Mouse (Mus musculus) cerebellum, adult 9-11 months (tissue): ENCODE results near the gene Gm28051.

Experiments
- DNase-seq: peaks from one replicate; pipeline ENCODE4 v3.0.0; 2022

The Gm28051 gene

DNA sequence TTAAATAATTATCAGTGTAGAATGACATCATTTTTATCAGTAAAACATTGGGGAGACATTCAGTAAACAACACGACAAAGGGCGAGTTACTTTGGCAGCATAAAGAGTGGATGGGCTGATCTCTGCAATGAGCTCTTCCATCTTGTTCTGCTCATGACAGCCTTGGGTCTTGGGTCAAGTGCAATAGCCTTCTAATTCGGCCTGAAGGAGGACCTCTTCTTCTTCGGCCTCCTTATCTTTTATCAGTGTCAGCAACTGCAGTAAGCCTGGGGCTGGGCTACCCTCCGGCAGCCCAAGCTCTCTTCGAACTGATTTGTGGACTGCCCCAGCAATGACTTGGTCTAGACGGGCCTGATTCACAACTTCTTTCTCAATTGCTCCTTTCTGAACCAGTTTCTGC, 15.5 kb downstream of the Gm28051 start:
- DNase-seq = no peak

- DNase-seq = no peak
These were observed 17.3 kb downstream of the Gm28051 start for GRCm38 (mm10) chr12:102740285-102740684.

DNA sequence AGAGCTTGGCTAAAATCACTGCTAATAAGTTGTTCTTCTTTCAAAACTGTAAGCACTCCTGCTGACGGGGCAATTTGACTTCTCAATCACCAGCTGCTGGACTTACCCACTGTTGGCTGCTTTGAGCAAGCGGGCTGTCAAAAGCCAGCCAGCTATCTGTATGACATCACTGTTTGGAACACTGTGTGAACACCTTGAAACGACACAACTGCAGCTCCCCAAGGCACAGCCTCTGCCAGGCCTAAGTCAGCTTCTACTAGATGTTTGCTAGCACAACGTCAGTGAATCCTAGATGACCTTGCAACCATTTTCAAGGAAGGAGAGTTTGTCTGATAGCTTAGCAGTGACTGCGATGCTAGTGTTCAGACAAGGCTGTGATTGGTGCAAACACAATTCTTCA, 18.5 kb downstream of the Gm28051 start:
- no peak for DNase-seq

- no peak for DNase-seq
These were observed 24.2 kb downstream of the Gm28051 start for GRCm38 (mm10) chr12:102733381-102733780.

DNA sequence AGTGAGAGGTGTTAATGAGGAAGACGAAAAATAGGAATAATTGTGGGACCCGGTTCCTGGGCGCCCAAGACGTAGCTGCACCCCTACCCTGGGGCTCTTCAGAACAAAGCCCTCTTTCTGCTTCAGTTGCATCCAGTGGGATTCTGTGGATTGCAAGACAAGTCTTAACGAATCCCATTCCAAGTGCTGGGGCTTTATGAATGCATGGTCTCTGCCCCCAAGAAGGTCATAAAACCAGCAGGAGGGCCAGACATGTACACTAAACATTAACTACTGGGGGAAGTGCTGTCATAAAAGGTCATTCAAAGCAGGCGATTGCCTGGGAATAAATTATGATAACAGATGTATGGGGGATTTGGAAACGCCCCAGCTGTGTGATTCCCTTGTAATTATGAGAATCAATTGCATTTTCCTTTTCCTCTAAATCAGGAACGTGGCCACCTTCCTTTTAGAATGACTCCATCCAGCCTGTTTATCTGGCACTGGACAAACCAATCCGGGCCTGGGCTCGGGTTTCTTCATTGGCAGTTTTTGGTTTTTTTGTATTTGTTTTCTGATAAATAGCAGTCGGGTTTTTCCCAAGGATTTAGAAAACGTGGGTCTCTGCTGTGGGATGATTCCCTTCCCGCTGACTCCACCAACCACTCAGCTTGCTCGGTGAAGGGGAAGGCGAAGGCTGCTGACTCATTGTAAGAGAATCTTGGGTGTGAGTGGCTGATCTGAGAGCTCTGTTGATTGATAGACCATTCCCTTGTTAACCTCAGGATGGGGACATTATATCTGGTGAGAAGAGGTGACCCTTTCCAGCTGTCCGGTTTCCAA, 26.6 kb downstream of the Gm28051 start:
- no peak for DNase-seq

DNA sequence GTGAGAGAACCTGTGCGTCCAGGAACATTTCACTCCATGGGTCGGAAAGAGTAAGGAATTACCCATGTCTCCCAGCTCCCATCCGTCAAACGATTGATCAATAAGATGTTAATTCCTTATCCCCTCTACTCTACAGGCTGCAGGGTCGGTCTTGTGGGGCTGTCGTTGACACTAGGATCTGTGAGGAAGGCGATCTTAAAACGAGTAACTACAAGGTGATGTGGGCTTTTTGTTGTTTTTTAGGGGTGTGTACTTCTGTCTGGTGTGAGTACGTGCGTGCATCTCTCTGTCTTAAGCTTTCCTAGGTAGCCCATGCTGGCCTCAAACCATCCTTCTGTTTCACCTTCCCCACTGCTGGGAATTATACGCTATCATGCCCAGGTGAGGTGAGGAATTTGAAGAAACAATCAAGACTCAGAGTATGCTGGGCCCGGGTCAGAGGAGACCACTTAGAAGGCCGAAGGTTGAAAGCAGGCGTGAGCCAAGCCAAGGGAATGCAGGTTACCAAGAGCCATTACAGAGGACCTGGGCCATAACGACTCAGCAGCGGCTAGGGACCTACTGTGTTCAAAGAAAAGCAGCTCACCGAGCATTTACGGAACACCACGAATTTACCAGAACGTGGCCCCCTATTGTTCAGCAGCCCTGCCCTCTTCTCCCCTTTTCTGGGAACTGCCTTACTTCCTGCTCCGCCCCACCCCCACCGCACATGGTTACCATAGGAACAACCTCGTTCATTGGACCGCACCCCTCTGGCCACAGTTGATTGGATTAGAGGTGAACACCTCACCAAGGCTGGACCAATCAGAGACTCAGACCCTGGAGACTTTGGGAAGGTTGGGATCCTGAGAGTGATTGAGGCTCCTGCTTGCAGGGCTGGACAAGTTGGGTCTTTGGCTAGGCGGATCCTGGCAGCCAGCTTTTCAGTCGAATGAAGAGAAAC, 27.4 kb downstream of the Gm28051 start:
- DNase-seq = peak; percentile 81

GRCm38 (mm10) chr12:102725761-102726175, 31.8 kb downstream of the Gm28051 start:
- no peak for DNase-seq

- DNase-seq = no peak
These were observed 32.4 kb downstream of the Gm28051 start for GRCm38 (mm10) chr12:102725146-102725545.

DNA sequence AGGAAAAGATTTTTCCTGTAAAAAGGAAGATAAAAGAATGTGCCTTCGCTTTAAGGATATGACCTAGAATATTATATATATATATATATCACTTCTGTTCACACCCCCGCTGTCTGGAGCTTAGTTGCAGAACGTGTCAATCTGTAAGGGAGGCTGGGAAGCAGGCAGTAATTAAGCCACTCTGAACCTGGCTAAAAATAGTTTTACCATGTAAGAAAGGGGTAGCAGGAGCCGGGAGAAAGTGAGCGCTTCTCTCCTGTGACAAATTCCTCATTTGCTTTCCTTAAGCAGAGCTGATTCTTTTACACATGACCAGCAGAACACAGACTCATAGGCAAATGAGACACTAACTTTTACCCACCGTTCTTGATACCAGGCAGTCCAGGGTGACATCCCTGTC, 33.7 kb downstream of the Gm28051 start:
- DNase-seq = no peak

DNA sequence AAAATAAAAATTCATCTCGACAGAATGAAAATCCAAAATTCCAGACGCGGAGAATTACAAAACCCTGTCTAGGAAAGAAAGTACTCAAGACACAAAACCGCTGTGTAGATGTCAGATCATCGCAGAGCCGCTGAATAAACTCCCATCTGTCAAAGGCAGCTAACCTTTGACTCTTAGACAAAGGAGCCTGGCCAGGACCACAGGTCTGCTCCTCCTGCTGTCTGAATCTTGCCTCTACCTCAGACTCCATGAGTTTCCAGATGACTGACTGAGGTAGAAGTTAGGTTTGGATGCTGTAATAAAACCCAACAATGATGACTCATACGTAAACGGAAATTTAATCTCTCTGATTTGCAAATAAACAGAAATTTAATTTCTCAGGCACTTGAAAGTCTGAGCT, 34.6 kb downstream of the Gm28051 start:
- DNase-seq = no peak

- no peak for DNase-seq
These were observed 35.1 kb downstream of the Gm28051 start for GRCm38 (mm10) chr12:102722451-102722850.

DNA sequence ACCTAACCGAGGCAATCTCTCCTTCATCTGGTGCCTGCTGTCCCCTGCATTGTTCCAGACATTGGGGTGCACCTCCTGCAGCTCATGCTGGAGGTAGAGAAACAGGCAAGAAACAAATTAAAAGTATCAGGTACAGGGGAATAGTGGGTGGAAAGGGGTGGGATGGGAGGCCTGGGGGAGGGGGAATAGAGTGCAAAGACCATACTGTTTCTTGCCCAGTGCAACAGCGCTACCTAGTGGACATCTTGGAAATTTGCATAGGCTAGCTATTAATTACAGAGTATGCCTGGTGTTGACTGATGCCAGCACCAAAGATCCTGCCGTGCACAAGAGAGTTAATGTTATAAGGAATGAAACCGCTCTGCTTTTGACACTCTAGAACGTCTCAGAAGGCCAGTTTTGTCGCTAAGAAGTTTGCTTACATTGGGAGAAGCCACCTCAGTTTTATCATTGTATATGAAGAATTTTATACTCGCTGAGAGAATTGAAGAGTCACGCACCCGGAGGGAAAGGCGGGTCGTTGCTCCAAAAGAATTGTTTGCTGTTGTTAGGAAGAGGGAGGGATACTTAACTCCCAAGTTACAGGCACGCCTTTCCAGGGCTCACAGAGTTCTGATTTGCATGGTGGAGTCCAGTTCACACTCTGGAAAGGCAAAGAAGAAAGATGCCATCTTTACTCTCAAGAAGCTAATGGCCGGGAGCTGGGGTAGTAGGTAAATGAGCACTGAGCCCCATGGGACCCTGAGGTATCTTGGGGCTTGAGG, 37.8 kb downstream of the Gm28051 start:
- DNase-seq = peak; percentile 44

DNA sequence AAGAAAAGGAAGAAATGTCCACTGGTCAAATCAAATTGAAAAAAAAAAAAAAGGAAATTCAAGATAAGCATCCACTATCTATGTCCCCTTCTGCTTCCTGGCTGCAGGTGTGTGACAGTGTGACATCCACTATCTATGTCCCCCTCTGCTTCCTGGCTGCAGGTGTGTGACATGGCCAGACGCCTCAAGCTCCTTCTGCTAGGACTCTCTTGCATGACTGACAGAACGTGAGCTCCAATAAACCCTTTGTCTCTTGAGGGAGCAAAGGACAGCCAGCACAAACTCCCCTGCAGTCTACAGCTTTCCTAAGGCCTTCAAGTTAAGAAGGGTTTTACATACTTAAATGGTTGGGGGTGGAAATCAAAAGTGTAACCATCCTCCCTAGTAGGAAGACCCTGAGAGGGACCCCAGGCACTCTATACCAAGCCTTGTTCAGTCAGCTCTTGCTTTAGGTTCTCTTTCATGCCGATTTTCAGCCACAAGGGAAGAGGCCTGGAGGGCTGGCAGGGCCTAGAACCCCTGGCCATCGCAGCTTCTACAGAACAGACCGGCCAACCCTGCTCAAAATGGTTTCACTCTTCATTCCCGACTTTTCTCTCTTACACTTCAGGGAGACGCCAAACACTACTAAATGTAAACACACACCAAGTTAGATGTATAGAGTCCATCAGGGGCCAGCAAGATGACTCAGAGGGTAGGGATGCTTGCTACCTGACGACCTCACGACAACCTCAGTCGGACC, 42.7 kb downstream of the Gm28051 start:
- DNase-seq = no peak

DNA sequence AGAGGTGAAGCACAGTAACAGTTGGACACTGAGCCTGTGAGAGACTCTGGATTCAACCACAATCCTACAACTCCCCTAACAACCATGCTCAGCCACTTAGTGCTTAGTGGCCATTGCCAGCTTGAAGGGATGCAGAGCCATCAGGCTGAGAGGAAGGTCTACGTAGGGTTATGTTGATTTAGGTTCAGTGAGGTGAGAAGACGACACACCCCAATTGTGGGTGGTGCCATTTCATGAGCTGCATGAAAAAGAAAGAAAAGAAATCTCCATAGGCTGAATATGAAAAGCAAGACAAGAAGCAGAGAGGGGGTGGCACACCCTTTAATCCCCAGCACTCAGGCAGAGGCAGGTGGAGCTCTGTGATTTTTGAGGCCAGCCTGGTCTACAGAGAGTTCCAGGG, 43.4 kb downstream of the Gm28051 start:
- no peak for DNase-seq

DNA sequence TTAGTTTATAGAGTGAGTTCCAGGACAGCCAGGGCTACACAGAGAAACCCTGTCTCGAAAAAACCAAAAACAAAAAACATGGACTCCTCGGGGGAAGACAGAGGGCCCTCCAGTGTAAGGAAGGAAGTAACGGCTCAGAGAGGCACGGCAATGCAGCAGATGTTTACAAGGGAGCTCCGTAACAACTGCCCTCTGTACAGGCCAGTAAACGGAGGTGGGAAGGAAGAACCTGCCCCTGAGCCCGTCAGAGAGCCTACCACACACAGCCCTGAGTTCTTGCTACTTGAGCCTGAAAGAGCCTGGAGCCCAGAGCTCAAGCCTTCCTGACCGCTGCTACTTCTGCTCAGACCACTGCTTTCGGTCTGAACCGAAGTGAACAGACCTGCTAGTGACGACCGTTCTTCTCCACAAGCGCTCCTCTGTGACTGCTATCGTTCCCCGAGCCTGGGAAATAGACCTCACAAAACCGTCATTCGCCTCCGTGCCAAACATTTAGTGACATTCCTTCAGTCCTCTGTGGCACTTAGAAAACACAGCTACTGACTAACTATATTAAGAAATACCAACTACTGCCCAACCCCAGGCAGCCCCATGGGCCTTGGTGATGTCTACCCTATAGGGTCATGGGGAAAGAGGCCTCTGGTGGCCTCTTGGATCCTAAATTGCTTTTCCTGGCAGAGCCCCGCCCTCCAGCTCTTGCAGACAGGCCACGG, 44.3 kb downstream of the Gm28051 start:
- DNase-seq = no peak

GRCm38 (mm10) chr12:102710851-102711375, 46.7 kb downstream of the Gm28051 start:
- peak; percentile 96 for DNase-seq

- peak; percentile 40 for DNase-seq
These were observed 47.7 kb downstream of the Gm28051 start for GRCm38 (mm10) chr12:102709896-102710295.

DNA sequence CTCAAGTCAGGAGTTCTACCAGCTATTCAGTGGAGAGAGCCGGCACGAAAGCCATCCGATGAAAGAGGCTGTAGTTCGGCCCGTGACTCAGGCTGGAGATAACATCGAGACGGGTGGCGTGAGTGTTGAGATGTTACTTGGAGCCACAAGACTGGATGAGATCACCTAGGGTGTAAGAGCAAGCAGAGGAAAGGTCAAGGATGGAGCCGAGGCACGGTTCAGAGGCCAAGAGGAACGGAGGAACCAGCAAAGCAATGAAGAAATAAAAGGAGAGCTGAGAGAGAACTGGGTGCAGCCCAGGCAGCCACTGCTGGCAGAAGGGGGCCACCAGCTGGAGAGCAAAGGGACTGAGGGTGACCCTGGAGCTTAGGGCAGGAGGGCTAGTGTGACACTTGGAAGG, 49.3 kb downstream of the Gm28051 start:
- DNase-seq = peak; percentile 53

- DNase-seq = peak; percentile 41
These were observed 50.6 kb downstream of the Gm28051 start for GRCm38 (mm10) chr12:102706833-102707463.

DNA sequence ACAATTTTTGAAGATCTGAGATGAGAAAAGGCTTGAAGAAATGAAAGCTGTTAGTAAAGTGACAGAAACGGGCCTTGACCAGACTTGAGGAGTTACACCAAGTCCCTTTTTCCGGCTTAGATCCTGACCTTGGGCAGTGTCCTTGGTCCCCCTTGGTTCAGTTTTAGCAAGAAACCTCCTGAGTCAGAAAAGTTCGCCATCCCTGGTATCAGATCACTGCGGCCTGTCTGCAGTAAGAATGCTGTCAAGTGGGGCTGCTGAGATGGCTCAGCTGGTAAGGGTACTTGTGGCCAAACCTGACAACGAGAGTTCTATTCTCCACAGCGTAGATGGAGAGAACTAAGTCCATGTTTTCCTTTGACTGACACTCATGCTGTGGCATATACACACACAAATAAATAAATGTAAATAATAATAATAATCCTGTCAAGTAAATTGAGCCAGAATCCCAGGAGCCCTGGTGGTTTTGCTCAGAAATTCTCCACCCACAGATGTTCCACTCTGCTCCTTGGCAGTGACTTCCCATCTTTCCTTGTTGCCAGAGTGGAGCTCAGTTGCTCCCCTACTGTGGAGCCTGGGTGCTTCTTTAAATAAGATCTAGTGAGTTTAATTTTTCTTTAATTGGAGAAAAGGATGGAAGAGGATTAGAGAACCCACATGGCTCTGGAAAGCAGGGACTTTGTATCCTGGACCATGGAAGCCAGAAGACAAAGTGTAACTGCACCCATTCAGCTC, 51.5 kb downstream of the Gm28051 start:
- peak; percentile 46 for DNase-seq
